Mouse (Mus musculus) ES-E14 (cell line): ENCODE results near the gene Gm3685. TPM values are rescaled to one million over a fixed set of nuclear protein-coding genes. Genes with fewer than 3 reads are reported as not detected.
"Not testable (repeated sequence)": the region's sequence is repeated elsewhere in the genome, so short reads cannot be mapped to it uniquely, and the experiment has no call there.

Experiments
- DNase-seq: peaks from one replicate; pipeline ENCODE4 v3.0.0-alpha.2; 2013; ENCODE audit warnings: low read depth, low spot score
- H3K27ac ChIP-seq: 2 replicates; pipeline ENCODE4 v1.5.1; 2012; ENCODE audit warnings: low read depth, mild to moderate bottlenecking, low read length, moderate library complexity, mixed read lengths; ENCODE audit not compliant: poor library complexity, insufficient read depth, severe bottlenecking
- H3K36me3 ChIP-seq: 2 replicates; pipeline ENCODE4 v1.6.1; 2012; ENCODE audit warnings: mild to moderate bottlenecking, low read length, moderate library complexity, mixed read lengths; ENCODE audit not compliant: control insufficient read depth, poor library complexity, insufficient read depth, severe bottlenecking
- H3K4me1 ChIP-seq, 2 experiments: fragments of 150-350 bp in 1 of 2; sonication (generic) in 1 of 2; 2 replicates each; pipeline ENCODE4 v1.6.1; 2012; ENCODE audit warnings: low read length in 2 of 2, mild to moderate bottlenecking in 1 of 2, mixed read lengths in 1 of 2; ENCODE audit not compliant: control insufficient read depth in 2 of 2, insufficient read depth in 2 of 2, poor library complexity in 1 of 2
- H3K4me3 ChIP-seq, 2 experiments: fragments of 150-350 bp in 1 of 2; sonication (generic) in 1 of 2; 2 replicates each; pipeline ENCODE4 v1.5.1; 2012; ENCODE audit warnings: low read length in 2 of 2, low read depth in 1 of 2, mild to moderate bottlenecking in 1 of 2, mixed read lengths in 1 of 2; ENCODE audit not compliant: insufficient read depth in 1 of 2, poor library complexity in 1 of 2, severe bottlenecking in 1 of 2
- H3K9ac ChIP-seq: 2 replicates; pipeline ENCODE4 v1.6.1; 2012; ENCODE audit warnings: low read depth, mild to moderate bottlenecking, low read length, mixed read lengths; ENCODE audit not compliant: poor library complexity, insufficient read depth, severe bottlenecking
- H3K9me3 ChIP-seq: fragments of 150-350 bp; sonication (generic); 2 replicates; pipeline ENCODE4 v1.6.1; 2012; ENCODE audit warnings: low read depth, mild to moderate bottlenecking, low read length; ENCODE audit not compliant: control insufficient read depth, insufficient read depth
- in situ Hi-C, 2 experiments: fragments of 600-800 bp; cut with MboI; formaldehyde crosslinking; loops; one replicate each; pipeline ENCODE4 v1.15.1; 2025; ENCODE audit warnings: low sequenced_read_pairs in 2 of 2, inconsistent platforms in 1 of 2; ENCODE audit not compliant: unreplicated experiment in 2 of 2
- total RNA-seq: library from RNA; depleted of rRNA; stranded (reverse); fragments of 300-350 nt; gene quantifications from 2 replicates; pipeline ENCODE4 v1.2.3, GENCODE M21; 2012; rRNA removed

Gene Gm3685
- not detected in 2 replicates for total RNA-seq

- DNase-seq, H3K9me3 ChIP-seq, H3K4me3 ChIP-seq, H3K9ac ChIP-seq, H3K4me1 ChIP-seq, H3K36me3 ChIP-seq, in situ Hi-C loops, H3K27ac ChIP-seq: not testable (repeated sequence)
Measured at GRCm38 (mm10) chr14:7044870-7045269, at the start of gene Gm3685. Gm3685 (minus strand) TSS chr14:7044970.

- in situ Hi-C loops, H3K4me1 ChIP-seq, H3K27ac ChIP-seq: not testable (repeated sequence)
Measured at GRCm38 (mm10) chr14:7026781-7027749, 17.7 kb downstream of the Gm3685 start, which contains the start of gene Gm10406. Gm10406 (minus strand) TSS chr14:7027449.

GRCm38 (mm10) chr14:7026274-7026673 lies 18.5 kb downstream of the Gm3685 start:
- DNase-seq, H3K27ac ChIP-seq, H3K4me3 ChIP-seq, H3K9ac ChIP-seq, H3K36me3 ChIP-seq, H3K9me3 ChIP-seq, in situ Hi-C loops, H3K4me1 ChIP-seq: not testable (repeated sequence)

More at GRCm38 (mm10) chr14:7026781-7027749, 17.7 kb downstream of the Gm3685 start, which contains the start of gene Gm10406:
- H3K9me3 ChIP-seq, H3K36me3 ChIP-seq, DNase-seq: not testable (repeated sequence)
- peak within 1 kb of the TSS; percentile 76 for H3K9ac ChIP-seq
- peak within 1 kb of the TSS; percentile 56 to 67 for H3K4me3 ChIP-seq

Other genes starting within 250 kb of the Gm3685 start
- not detected in 2 replicates for gene Gm3642, start 204.7 kb downstream of the Gm3685 start, total RNA-seq
- gene Gm3667, start 155.0 kb downstream of the Gm3685 start, total RNA-seq: 0.94 and 1.7 TPM in 2 replicates
- gene Gm6356, start 71.2 kb downstream of the Gm3685 start, total RNA-seq: not detected in 2 replicates
- 1.5 and 3.9 TPM in 2 replicates for gene Gm10406, start 17.5 kb downstream of the Gm3685 start, total RNA-seq
- 1.0 and 1.7 TPM in 2 replicates for gene Gm3696, start 55.7 kb upstream of the Gm3685 start, total RNA-seq
- not detected in 2 replicates for gene Gm6676, start 80.4 kb upstream of the Gm3685 start, total RNA-seq
- gene Gm3512, start 129.6 kb upstream of the Gm3685 start, total RNA-seq: 1.7 and 1.9 TPM in 2 replicates
- not detected in 2 replicates for gene Gm16434, start 149.6 kb upstream of the Gm3685 start, total RNA-seq
- gene Gm3727, start 219.7 kb upstream of the Gm3685 start, total RNA-seq: not detected in 2 replicates